Mouse (Mus musculus) frontal cortex, adult (tissue): ENCODE measurements around the gene Olfr617.
"Not testable (repeated sequence)": the region's sequence is repeated elsewhere in the genome, so short reads cannot be mapped to it uniquely, and the experiment has no call there.

Source experiments
- ATAC-seq: cut with Nextera tagmentation; 2 replicates; pipeline ENCODE4 v1.9.2; 2017; ENCODE audit warnings: mild to moderate bottlenecking, moderate library complexity, mixed read lengths; ENCODE audit not compliant: low TSS enrichment

The Olfr617 gene

GRCm38 (mm10) chr7:103572761-103573160, at the start of gene Olfr617:
TSS of gene Olfr617 (plus strand) at chr7:103573061.
- no peak for ATAC-seq

- not testable (repeated sequence) for ATAC-seq
Measured at GRCm38 (mm10) chr7:103542617-103543016, 30.2 kb upstream of the Olfr617 start, which contains the start of gene Olfr612. TSS of gene Olfr612 (minus strand) at chr7:103542717.

GRCm38 (mm10) chr7:103547774-103548173, 25.1 kb upstream of the Olfr617 start, which contains the start of gene Olfr613:
TSS of gene Olfr613 (plus strand) at chr7:103548074.
- ATAC-seq, result no peak

GRCm38 (mm10) chr7:103555779-103556178, 17.1 kb upstream of the Olfr617 start, which contains the start of gene Olfr615:
TSS of gene Olfr615 (plus strand) at chr7:103556079.
- ATAC-seq, result no peak

- ATAC-seq, result no peak
Measured at GRCm38 (mm10) chr7:103569043-103569442, 3.8 kb upstream of the Olfr617 start, which contains the start of gene Olfr616. TSS of gene Olfr616 (minus strand) at chr7:103569143.

- ATAC-seq, result no peak
Measured at GRCm38 (mm10) chr7:103589803-103590202, 16.9 kb downstream of the Olfr617 start, which contains the start of gene Olfr618. TSS of gene Olfr618 (plus strand) at chr7:103590103.

- ATAC-seq, result no peak
Measured at GRCm38 (mm10) chr7:103600275-103600674, 27.4 kb downstream of the Olfr617 start, which contains the start of gene Olfr619. TSS of gene Olfr619 (plus strand) at chr7:103600575.

GRCm38 (mm10) chr7:103607425-103607824, 34.6 kb downstream of the Olfr617 start:
- ATAC-seq, result no peak

- ATAC-seq, result no peak
Measured at GRCm38 (mm10) chr7:103612434-103612833, 39.6 kb downstream of the Olfr617 start, which contains the start of gene Olfr620. TSS of gene Olfr620 (minus strand) at chr7:103612534.
